Mouse (Mus musculus): ENCODE data around the gene Mrpl48.
"Not testable (repeated sequence)": the region's sequence is repeated elsewhere in the genome, so short reads cannot be mapped to it uniquely, and the experiment has no call there.

The Mrpl48 gene

DNA sequence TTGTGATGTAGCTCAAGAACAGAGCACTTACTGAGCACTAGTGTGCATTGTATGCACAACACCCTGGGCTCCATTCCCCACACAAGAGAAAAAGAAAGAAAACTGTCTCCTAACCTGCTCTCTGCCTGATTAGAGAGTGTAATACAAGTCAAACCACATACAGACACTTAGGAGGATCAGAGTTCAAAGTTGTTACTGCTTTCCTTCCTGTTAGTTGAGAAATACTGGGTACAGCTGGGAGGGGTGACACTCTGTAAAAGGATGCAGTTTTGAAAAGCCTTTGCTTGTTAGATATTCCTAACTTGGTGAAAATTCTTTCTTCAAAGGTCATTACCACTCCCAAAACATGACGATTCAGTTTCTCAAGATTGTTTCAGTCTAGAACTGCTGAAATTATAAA lies 18.3 kb downstream of the Mrpl48 start:
- no peak for DNase-seq (ENCODE audit: low read depth, low spot score)

DNA sequence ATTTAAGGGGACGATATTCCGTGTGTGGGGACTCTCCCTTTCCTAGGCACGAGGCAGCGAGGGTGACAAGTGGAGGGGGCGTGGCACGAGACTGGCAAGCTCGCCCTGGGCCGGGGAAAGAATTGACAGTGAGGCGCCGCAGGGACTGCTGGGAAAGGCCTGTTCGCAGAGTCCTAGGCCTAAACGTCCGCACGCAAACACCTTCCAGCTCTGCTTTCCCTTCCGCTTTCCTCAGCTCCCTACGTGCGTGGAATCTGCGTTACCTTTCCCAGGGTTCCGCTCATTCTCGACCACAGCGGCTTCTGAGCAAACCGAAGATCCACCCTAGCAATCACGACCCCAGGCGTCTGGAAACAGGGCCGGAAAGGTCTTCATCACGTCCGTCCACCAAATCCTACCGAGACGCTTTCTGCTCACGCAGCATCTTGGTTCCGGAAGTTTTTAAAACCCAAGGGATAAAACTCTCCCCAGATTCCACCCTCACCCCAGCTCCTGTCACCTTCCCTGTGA lies 25.3 kb downstream of the Mrpl48 start:
- peak; percentile 90 for DNase-seq (ENCODE audit: low read depth, low spot score)

DNA sequence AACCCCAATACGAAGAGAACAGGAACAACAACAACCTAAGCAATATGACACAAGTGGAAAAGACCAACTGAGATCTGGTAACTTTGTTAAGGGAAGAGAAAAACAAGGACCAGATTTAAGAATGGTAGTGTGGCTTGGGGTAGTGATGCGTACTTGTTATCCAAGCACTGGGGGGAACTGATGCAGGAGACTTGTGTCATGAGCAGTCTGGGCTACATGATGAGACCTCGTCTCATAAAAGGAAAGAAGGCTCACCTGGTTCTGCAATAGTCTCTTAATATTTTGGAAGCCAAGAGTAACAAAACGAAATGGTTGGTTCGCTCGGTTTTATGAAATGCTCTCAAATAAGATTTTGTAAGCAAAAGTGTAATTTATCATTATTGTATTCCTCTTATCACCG lies 25.9 kb downstream of the Mrpl48 start:
- DNase-seq (ENCODE audit: low read depth, low spot score): no peak

DNA sequence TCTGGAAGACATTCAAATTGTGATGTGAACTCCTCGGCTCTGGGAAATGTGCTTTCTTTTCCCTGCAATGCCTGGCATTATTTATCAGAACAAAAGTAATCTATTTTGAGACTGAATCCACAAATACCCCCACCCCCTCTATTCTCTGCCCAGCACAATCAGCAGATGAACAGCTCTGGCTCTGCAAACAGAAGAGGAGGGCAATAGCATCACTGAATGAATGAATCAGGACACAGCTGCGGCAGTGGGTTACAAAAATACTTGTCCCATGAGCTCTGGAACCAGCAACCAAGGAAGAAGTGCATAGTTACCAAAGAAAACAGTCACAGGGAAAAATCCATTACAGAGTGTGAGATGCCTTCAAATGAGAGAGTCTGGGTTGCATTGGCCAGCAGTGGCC lies 29.3 kb downstream of the Mrpl48 start:
- no peak for DNase-seq (ENCODE audit: low read depth, low spot score)

DNA sequence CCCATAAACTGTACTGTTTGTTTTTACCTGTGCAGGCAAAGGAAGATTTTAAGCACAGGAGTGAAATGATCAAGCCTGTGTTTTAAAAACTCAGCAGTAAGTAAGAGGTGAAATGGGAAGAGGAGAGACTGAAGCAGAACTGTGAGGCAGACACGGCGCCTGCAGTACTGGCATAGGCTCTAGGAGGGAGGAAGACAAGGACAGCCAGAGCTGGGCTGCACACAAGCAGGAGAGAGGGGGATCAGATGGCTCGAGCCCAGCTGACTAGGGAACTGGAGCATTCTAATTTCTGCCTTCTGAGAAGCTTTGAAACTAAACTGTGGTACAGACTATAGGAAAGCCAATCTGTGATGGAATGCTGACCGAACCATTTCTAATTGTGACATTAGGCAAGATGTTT lies 35.4 kb downstream of the Mrpl48 start:
- no peak for DNase-seq (ENCODE audit: low read depth, low spot score)

DNA sequence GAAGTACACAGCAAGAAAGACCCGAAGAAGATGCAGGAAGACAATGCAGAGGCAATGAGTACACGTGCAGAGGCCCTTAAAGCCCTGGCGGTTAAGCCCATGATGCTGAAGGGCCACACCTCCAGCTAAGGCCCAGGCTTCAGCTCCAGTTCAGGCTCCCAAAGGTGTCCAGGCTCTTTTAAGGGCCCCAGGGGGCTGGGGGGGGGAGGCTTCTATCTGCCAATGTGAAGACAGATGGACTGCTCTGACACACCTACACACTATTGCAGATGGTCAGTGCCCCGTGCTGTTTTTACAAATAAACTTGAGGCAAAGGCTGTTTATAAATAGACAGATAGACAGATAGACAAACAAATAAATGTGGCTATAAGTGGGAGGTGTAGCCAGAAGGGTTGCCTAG lies 36.0 kb downstream of the Mrpl48 start:
- DNase-seq (ENCODE audit: low read depth, low spot score): no peak

DNA sequence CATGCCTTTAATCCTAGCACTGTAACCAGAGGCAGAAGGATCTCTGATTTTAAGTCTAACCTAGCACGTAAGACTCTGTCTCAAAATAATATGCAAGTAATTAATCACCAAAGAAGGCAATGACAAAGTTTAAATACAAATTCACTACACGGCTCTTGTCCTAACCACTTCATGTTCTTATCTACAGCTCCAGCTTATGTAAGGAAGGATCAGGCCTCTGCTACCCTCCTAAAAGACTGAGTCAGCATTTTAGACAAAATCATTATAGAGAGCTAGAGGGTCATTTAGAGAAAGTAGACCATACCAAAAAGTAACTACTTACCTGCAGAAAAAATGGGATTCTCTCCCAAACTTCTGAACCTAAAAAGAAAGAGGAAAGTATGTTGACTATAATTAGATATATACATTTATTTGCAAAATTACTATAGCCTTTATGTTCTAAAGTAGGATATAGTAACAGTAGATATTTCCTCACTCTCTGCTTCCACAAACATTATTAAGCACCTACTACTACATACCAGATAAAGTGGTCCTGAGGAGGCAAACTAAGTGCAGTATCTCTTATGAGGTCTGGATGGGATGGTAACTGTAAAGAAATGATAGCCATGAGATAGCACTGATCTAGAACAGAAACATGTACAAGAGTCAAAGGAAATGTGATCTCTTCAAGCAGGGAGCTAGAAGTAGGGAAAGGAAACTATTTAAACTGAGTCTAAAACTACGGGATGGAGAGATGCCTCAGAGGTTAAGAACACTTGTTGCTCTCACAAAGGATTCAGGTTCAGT lies 37.0 kb downstream of the Mrpl48 start:
- DNase-seq (ENCODE audit: low read depth, low spot score): no peak

DNA sequence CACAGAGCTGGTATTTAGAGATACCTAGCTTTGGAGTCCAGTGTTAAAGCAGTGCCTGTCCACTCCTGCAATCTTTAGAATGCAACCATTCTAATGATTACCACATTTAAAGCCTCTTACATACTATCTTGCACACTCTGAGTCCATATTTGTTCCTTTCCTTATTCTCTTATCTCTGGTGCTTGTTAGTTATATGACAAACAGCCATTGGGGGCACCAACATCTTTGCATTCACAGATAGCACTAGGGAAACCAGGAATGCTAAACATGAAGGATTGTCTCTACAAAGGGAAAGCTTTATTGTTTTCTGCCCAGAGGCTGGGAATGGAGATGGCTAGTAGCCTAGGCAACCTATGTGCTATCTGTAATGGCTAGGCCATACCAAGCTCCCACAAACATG lies 38.2 kb downstream of the Mrpl48 start:
- no peak for DNase-seq (ENCODE audit: low read depth, low spot score)

DNA sequence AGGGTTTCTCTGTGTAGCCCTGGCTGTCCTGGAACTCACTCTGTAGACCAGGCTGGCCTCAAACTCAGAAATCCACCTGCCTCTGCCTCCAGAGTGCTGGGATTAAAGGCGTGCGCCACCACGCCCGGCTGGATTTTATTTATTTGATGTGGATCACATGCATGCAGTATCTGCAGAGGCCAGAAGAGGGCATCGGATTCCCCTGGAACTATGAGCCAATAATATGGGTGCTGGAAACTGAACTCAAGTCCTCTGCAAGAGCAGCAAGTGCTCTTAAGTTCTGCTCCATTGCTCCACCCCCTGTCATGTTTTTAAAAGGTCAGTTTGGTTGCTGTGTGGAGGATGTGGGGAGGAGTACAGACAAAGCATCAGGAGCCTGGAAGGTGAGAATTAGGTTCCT lies 40.9 kb downstream of the Mrpl48 start:
- not testable (repeated sequence) for DNase-seq (ENCODE audit: low read depth, low spot score)

DNA sequence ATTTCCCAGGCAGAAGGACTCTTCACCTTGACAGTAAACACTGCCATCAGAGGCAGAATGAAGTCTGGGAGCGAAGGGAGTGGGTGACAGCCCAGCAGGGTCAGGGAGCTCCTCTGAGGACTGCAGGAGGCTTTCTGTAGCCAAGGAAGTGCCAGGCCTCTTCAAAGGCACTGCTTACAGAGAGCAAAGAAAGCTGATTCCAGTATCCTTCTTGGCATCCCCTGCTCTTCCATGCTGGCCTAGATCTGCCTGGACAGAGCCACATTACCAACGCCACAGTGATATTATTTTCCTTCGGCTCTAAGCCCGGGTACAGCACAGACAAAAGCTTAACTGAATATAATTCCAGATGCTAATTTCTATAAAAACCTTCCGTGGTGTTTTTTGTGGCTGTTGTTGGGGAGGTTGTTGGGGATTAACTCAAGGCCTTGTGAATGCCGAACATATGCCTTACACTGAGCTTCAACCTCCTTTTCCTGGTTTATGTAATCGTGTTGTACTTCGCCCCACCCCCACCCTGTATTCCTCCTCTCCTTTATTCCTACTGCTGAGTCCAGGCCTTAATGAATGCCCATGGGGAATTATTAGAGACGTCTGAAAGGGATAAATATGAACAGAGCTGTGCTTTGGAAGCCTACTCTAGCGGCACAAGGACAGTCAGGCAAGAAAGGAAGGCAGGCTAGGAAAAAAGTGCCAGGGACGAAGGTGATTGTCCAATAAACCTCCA lies 46.1 kb downstream of the Mrpl48 start:
- DNase-seq (ENCODE audit: low read depth, low spot score): no peak

DNA sequence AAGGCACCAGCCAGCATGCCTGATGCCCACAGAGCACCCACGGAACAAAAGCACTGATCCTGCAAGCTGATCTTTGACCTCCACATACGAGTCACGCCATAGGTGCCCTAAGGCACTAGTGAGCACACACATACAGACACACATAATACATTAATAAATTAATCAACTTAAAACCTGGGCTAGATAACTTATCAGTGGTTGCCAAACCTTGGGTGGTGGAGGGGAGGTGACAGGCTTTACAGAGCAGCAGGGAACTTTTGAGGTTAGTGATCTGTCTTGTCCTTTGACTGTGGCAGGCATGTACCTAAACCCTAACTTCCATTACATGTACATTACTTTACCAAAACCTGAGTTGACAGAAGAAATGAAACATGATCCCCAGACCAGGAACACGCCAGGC lies 48.8 kb downstream of the Mrpl48 start:
- DNase-seq (ENCODE audit: low read depth, low spot score): no peak

DNA sequence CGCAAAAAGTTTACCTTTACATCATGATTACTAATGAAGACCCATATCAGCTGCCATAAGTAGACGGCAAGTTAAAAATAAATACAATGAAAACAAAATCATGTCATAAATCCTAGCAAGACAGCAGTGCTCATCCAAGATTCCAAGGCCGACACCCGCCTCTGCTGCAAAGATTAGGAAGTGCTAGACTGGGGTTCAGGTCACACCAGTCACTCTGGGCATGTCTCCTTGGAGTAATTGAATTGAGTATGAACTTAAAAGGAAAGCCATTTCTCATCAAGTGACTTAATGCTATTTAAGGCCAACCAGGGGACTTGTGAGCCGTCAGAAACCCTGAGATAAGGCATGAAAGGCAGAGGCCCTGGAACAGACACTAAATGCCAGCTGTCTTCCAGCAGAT lies 50.9 kb downstream of the Mrpl48 start:
- DNase-seq (ENCODE audit: low read depth, low spot score): no peak

DNA sequence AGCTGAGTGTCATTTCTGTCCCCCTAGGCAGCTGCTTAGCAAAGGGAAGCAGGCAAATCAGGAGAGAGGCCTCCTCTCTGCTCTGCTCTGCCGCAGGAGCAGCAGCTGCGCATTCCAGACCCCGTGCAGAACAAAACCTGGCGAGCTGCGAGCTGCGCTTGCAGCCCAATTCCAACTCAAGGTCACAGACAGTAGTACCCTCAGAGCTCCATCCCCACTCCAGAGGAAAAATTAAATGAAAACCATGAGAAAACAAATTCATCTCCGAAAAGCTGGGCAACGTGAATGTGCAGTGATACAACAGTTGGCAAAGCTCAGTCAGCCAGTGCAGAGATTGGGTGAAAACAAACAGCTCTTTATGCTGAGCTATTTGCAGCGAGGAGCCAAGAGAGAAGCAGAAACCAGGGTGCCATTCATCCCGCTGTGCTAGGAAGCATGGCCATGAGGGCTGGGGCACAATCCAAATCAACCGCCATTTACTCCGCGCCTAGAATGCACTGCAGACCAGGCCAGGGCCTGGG lies 52.6 kb downstream of the Mrpl48 start:
- DNase-seq (ENCODE audit: low read depth, low spot score): no peak

DNA sequence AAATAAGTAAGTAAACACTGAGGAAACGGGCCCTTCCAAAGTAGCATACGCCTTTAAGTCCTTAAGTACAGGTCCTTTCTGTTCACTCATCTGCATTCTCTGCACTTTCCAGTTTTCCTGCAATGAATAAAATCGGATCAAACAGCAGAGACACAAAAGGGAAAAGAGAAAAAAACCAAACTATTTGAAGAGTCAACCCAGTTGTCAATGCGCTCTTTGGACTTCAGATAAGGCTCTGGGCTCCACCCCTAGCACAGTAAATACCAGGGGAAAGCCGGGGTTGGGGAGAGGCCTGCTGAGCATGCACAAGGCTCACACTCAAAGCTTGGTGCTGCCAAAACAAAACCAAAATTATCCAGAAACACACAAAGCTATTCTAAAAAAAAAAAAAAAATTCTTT lies 53.2 kb downstream of the Mrpl48 start:
- DNase-seq (ENCODE audit: low read depth, low spot score): no peak

DNA sequence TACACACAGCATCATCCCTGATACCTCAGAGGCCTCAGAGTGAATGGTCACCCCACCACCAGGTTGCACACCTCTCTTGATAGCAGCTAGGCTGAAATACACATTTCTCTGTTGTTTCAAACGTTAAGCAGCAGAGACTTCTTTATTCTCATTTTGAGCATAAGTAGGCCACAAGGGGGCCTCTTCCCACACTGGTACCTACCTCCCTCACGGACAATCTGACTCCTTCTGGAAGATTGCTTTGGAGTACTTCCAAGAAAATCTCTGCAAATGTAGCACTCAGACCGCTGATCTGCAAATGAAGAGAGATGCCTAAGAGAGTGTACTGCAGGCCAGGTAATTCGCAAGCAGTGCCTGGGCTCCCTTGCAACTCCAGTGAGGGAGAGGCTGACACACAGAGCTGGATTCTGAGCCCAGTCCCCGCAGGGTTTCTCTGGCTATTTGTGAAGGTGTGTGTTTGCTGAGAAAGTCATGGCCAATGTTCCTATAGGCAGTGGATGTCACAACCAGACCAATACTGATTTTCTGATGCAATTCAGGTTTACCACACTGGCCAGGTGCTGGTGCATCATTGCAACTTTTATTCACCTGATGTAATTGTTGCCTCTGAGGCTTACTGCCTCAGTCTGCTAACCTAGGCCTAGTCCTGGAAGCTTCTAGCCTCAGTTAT lies 57.6 kb downstream of the Mrpl48 start:
- DNase-seq (ENCODE audit: low read depth, low spot score): no peak

DNA sequence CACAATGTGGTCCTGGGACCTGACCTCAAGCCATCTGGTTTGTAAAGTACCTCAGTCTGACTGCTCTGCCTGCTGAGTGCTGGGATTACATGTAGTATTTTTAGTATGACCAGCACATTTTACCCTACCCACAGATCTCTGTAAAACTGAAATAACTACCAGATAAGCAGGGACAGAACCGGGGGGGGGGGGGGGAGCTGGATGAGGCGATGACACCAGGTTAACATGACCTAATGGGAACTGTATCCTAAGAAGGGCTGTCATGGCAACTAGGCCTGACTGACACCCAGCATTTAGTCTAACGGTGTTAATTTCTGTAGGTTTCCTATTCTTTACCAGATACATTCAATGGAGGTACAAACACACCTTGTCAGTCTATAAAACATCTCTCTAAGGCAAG lies 58.3 kb downstream of the Mrpl48 start:
- no peak for DNase-seq (ENCODE audit: low read depth, low spot score)

DNA sequence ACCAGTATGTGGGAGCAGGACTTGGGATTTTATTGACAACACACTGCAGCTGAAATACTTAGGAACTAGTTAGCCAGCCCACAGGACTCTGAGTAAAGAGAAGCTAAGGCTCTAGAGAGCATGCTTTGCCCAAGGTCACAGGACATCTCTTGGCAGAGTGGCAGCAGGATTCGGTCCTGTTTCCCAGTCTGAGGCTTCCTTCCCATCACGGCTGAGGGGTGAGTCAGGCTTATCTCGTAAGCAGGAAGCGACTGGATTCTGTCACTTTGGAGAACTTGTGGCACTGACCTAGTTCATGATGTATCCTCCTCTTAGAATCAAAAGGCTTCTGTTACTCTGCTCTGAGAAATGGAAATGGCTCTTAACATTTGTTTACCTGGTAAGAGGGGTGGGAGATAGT lies 60.5 kb downstream of the Mrpl48 start:
- DNase-seq (ENCODE audit: low read depth, low spot score): no peak

DNA sequence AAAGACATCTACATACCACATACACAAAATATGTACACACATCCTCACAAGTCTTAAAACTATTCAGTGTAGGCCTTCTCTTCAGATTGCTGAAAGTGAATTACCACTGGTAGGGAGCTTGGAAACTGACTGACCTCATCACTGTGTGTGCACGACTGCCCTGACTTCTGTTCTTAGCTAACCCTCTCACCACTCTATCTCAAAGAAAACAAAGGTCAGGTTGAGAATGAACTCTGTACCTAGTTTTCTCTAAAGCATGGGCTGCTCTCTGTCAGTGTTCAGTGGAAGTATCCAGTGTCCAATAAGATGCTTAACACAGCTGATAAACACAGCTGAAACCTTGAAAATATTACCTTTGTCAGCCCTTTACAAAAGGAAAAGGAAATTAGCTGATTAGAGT lies 63.7 kb downstream of the Mrpl48 start:
- DNase-seq (ENCODE audit: low read depth, low spot score): no peak

DNA sequence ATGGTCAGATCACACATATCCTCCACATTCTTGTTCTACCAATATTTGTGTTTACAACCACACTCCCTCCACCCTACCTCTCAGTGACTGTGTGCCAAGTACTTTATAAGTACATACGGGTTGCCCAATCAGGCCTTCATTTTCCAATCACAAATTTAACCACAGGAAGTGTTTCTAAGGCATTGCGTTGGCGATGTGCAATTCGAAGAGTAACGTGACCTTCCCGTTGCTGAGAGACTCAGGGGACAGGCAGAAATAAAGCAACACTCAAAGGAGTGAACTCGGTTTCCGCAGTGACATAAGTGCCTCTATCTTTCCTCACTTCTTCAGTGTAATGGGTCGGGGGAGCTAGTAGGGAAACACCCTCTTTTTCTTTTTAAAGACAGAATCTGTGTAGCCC lies 68.6 kb downstream of the Mrpl48 start:
- DNase-seq (ENCODE audit: low read depth, low spot score): no peak

DNA sequence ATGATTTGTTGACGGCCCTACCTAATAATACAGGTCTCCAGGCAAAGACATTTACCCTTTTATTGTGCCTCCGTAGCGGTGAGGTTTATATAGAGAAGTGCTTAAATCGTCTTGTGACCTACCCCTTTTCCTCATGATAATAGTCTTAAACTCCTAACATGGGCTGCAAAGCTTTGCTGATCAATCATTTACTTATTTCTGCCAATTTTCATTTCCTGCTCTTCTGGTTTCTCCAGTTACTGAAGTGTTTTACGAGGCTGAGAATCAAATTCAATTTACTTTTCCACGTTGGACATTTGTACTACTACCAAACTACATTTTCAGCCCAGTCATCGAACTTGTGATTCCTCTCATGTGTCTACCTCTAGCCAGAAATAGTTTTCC lies 70.6 kb downstream of the Mrpl48 start:
- no peak for DNase-seq (ENCODE audit: low read depth, low spot score)

DNA sequence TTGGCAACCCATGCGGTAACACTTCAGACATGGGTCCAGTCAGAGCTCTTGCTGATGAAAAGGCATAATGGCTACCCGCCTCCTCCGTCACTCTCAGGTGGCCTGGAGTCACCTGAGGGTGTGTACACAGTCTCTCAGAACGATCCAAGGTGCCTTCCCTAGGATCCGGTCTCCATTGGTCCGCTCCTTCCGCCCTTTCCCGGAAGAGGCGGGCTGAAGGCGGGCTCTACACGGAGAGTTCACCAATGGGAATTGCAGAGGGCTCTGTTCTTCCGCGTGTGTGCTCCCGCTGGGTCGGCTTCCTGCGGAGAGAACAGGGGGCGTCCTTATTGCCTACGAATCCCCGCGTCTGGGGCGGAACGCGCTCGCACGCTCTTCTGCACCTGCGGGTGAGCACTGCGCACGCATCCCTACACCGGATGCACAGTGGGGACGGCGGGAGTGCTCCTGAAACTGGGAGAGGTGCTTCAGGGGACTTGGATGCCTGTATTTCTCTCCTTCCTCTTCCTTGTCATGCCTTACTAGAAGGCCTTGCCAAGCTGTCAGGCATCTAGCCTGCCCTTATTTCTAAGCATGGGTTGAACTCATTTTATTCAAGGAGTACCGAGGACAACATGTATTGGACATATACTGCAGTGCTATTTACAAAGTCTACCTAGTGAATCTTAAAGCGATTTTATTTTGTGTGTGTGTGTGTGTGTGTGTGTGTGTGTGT lies 71.1 kb downstream of the Mrpl48 start, which contains the start of gene Coa4:
Gene Coa4 (plus strand): TSS at position 268 of the 715 bp plus-strand sequence.
- peak; percentile 92 for DNase-seq (ENCODE audit: low read depth, low spot score)

DNA sequence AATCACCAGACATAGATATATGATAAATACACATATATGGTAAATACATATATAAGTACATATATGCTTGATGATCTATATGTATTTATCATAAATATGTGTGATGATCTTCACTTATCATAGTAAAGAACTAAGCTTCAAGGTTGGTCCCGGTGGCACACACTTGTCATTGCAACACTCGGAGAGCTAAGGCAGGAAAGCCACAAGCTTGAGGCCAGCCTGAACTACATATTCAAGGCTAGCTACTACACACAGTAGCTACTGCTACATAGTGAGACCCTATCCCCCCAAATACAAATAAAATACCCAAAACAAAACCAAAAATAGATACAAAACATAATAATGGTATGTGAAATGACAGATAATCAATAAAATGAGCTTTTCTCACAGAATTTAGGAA lies 72.3 kb downstream of the Mrpl48 start:
- DNase-seq (ENCODE audit: low read depth, low spot score): no peak
